Mouse (Mus musculus): Measurements from ENCODE around the gene B4galnt1. TPM values are rescaled to one million over a fixed set of nuclear protein-coding genes. Genes with fewer than 3 reads are reported as not detected.
"Not testable (repeated sequence)": the region's sequence is repeated elsewhere in the genome, so short reads cannot be mapped to it uniquely, and the experiment has no call there.

Gene B4galnt1
- polyA plus RNA-seq, 1 experiment from 2014 or later, result 39.2 TPM

DNA sequence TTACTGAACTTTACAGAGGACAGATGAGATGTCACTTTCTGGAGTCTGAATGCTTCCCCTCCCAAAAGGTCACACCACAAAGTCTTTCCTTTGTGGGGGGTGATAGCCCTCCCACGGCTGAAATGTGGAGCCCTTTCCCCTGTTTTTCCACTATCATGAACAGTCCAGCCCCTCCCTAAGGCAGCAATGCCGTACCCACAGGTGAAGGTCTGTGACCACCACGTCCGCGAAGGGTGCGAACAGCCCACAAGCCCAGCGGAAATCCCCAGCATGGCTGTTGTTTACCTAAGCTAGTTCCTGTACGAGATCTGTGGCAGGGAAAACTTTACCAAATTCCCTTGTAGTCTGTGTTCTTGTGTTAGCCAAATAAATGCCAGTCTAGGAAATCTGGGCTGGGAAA is 23.5 kb upstream of the B4galnt1 start:
- peak; percentile 46 for DNase-seq (ENCODE audit: low spot score)

DNA sequence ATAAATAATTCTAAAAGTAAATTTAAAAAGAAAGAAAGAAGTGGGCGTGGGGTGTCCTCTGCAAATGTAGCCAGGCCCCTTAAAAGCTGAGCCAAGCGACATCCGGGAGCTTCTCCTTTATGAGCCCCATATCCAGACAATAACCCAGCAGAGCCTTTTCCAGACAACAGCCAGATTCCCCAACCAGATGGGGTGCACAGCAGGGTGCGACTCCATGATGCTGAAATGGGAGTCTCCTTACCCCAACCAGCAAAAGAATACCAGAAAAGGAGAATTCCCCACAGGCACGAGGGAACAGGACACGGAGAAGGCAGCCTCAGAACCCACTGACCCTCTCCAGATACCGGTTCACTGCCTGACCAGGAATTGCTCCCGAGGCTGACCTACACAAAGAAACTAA is 21.8 kb upstream of the B4galnt1 start:
- DNase-seq (ENCODE audit: low spot score), result no peak

DNA sequence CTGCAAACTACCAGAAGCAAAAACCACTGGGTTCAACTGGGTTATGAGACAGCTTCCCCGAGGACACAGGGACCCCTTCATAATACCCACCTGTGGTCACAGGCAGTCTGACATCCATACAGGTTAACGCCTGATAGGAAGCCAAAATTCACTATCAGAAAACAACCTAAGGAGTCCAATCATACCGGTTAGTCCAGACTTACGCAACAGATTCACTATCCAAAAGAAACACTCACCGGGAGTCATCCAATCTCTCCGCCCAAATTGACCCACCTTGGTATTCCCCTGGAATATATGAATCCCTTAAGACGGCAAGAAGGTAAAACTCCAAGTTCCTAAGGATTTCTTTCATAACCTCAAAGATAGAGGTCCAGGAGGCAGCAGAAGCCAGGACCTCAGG is 20.5 kb upstream of the B4galnt1 start:
- DNase-seq (ENCODE audit: low spot score), result no peak

DNA sequence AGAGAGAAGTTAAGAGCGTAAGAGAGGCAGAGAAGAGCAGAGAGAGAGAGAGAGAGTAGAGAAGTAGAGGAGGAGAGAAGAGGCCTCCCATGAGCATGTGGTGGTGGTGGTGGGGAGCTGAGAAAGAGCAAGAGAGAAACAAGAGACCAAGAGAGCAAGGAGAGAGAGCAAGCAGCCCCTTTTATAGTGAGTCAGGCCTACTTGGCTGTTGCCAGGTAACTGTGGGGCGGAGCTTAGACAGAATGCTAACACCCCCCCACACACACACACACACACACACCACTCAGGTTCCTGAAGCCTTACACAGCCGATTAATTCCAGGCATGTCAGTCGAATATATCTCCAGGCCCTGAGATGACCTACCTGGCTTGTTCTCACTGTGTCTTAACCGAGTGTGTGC is 19.7 kb upstream of the B4galnt1 start:
- DNase-seq (ENCODE audit: low spot score), result no peak

DNA sequence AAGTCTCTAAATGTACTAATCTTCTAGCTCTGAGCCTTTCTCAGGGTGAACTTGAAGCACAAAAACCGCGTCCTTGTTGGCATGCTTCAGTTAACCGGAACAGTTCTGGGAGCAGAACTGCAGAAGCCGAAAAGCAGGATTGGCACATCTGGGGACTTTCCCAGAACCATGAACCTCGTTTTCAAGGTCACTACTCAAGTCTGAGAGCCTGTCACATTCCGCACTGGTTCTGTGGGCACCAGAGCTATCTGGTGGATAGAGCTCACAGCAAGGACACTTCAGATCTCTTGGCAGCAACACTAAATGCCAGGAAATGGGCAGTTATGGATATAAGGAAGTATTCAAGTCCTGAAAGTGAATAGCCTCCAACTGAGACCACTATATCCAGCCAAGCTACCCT is 17.9 kb upstream of the B4galnt1 start:
- no peak for DNase-seq (ENCODE audit: low spot score)

DNA sequence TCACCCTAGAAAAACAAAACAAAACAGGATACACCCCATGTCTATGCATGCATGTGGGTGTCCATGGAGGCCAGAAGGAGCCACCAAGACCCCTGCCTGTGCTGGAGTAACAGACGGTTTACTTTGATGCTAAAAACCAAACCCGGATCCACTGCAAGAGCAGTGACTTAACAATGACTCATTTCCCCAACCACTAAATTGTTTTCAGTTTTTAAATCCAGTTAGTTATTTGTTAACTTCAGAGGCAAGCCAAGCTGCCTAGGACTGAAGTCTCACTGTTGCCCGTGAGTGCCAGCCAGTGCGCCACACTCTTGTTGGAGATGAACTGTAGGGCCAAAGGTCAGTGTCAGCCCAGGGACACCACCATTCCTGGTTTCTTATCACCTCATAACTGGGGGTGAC is 14.6 kb upstream of the B4galnt1 start:
- DNase-seq (ENCODE audit: low spot score), result no peak

DNA sequence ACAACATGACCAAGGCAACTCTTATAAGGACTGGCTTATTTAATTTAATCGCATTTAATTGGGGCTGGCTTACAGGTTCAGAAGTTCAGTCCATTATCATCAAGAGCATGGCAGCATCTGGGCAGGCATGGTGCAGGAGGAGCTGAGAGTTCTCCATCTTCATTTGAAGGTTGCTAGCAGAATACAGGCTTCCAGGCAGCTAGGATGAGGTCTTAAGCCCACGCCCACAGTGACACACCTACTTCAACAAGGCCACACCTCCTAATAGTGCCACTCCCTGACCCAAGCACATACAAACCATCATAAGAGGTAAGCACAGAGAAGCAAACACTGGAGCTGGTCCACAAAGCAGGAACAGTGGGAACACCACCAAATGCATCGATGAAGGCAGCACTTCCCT is 13.8 kb upstream of the B4galnt1 start:
- not testable (repeated sequence) for DNase-seq (ENCODE audit: low spot score)

DNA sequence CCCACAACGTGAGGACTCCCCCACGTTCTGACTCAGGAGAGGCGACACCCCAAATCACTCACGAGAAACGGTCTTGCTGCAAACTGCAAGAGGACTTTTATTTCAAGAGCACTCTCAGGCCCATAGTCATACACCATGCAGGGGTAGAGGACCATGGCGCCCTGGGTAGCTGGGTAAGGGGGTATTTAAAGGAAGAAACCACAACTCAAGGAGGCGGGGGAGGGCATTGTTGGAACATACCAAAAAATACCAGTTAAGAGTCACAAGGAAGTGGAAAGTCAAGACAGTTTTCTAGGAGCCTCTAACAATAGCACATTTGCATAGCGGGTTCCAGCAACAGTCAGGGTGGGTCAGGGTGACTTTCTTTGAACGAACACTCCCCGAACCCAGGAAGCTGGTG is 12.5 kb upstream of the B4galnt1 start:
- DNase-seq (ENCODE audit: low spot score), result not testable (repeated sequence)

DNA sequence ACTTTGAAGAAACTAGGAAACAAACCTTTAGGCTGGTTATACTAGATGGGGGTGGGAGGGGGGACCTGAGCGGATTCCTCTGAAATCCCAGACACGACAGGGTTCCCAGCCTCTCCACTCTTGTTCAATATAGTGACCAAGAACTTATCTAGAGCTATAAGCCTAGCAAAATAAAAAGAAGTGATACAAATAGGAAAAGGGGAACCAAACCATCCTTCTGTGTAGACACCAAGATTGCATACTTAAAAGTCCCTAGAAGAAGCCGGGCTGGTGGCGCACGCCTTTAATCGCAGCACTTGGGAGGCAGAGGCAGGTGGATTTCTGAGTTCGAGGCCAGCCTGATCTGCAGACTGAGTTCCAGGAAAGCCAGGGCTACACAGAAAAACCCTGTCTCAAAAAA is 11.7 kb upstream of the B4galnt1 start:
- no peak for DNase-seq (ENCODE audit: low spot score)

DNA sequence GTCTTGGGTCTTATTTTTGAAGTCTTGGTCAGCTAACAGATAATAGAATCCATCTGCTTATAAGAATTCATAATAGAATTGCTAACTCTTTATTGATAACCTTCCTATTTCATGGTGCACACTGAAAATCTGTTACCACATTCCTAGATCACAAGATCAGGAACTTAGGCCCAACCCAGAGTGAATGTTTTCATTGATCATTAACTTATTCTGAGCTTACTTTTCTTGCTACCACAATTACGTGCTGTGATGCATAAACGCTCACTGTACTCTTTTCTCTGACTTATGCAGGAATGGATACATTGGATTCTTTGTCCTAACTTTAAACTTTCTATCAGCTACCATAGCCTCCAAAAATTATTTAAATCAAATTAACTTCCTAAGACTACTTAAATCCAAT is 10.8 kb upstream of the B4galnt1 start:
- DNase-seq (ENCODE audit: low spot score), result no peak

DNA sequence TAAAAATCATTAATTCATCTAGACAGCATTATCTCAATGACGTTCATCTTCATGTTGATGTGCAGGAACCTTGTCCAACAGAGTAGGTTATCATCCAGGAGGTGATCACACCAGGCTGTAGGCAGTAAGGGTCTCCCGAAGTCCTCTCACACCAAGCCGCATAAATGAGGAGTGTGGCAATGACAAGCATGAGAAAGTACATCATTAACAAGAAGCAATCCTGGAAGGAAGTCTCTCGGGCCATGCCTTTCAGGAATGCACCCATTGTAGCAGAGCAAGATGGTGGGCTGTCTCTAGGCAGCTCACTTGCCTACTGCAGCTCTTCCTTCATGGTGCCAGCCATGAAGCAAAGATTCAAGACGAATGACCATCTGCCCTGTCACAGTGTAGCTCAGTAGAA is 10.4 kb upstream of the B4galnt1 start:
- DNase-seq (ENCODE audit: low spot score), result no peak

DNA sequence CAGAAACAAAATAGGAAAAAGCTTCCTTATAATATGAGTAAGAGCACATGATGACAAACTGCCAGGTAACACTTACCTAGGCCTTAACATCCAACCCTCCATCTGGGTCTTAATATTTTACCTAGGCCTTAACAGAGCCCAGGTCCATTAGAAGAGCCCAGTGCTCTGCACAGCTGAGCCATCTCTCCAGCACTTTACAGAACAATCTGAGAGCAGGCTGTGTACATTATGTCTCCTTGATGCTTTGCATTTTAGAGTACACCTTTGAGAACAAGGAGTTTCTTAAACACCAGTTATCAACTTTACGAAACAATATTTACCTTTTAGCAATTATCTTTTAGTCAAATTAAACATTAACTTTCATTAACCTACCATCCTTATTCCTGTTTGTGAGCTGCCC is 8.9 kb upstream of the B4galnt1 start:
- no peak for DNase-seq (ENCODE audit: low spot score)

DNA sequence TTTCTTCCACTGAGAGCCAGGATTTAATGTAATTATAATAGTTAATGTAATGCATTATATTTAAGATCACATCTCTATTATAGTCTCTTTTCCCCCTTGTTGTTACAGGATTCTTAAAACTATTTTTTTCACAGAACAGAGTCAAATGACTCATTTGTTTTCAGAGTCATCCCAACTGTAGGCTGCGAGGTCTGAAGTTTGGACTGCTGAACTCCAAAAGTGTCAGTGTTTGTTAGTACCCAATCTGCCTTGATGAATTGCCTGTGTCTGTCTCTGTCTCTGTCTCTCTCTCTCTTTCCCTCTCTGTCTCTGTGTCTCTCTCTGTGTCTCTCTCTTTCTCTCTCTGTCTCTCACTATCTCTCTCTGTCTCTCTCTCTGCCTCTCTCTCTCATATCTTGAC is 8.5 kb upstream of the B4galnt1 start:
- no peak for DNase-seq (ENCODE audit: low spot score)

DNA sequence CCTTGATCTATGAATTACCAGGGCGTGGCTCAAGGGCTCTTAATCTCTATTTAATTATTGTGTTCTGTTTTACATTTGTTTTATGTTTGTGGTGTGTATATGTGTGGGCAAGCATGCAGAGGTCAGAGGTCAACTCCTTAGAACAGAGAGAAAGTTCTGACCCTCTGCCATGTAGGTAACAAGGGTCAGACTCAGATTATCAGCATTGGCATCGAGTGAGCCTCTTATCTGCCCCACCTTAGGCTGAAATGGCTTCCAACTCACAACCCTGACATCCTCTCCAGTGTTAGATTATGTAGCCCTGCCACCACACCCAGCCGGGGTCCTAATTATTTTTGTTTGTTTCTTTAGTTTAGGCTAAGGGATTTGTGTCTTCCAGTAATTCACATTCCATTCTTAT is 6.6 kb upstream of the B4galnt1 start:
- DNase-seq (ENCODE audit: low spot score), result no peak

DNA sequence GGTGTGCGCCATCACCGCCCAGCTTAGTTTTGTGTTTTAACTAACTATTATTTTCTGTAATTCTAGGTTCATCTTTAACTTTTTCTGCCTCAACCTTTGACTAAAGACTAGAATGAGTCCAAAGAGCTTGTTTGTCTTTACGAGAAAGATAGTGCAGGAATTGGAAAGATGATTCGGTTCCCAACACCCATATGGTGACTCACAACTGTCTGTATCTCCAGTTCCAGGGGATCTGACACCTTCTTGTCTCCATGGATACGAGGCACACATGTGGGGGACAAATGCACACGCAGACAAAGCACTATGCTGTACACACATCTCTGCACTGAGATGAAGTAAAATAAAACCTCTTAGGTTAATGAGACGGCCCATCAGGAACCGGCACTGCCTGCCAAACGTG is 4.9 kb upstream of the B4galnt1 start:
- DNase-seq (ENCODE audit: low spot score), result no peak

DNA sequence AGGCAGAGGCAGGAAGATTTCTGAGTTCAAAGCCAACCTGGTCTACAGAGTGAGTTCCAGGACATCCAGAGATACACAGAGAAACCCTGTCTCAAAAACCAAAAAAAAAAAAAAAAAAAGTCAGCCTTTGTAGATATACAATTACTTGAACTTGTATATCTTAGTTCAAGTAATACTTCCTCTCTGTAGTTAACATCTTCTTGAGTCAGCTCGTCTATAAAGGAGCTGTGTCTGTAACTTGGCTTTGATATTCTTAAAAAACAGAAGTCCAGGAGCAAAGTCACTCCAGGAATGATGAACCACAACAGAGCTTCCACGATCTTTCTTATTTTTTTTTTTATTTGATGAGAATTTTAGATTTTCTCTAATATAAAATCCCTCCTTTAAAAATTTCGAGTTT is 4.3 kb upstream of the B4galnt1 start:
- no peak for DNase-seq (ENCODE audit: low spot score)

DNA sequence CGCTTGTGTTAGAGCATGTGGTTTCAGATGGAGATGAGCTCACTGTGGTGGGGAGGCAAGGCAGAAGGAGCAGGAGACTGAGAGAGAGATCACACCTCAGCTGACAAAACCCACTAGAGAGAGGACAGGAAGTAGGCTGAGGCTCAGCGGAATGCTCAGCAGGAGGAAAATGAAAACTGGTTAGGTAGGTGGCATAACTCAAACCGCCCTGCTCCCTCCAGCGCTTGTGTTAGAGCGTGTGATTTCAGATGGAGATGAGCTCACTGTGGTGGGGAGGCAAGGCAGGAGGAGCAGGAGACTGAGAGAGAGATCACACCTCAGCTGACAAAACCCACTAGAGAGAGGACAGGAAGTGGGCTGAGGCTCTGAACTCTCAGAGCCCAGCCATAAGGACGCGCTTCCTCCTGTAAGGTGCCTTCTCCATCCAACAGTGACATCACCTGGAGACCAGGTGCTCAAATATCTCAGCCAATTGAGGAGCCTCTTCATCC is 2.2 kb upstream of the B4galnt1 start:
- DNase-seq (ENCODE audit: low spot score), result peak; percentile 89

DNA sequence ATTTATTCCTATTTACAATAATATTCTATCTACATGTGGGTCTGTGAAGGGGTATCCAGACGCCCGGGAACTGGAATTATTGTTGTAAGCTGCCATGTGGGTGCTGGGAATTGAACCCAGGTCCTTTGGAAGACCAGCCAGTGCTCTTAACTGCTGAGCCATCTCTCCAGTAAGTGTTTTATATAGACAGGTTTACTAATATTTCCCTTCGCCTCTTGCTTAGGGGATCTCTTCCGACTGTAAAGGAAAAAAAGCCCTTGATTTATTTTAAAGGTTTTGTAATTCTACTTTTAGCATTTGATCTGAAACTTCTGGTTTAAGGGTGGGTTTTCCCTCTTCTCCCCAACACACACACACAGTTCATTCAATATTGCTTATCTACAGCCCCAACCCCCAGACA is 835 bp upstream of the B4galnt1 start:
- DNase-seq (ENCODE audit: low spot score), result no peak

DNA sequence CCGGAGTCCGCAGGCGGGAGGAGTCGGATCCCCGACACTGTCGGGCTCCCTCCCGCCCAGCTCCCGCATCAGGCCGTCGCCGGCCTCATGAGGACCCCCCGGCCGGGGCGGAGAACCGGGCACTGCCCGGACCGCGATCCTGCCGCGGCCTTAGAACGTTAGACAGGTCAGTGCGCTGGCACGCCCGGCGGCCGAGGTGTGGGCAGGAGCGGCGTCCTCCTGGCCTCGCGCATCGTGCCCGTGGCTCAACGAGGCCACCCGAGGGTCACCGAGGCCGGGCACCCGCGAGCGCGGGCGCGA is 279 bp downstream of the B4galnt1 start:
- DNase-seq (ENCODE audit: low spot score), result no peak

DNA sequence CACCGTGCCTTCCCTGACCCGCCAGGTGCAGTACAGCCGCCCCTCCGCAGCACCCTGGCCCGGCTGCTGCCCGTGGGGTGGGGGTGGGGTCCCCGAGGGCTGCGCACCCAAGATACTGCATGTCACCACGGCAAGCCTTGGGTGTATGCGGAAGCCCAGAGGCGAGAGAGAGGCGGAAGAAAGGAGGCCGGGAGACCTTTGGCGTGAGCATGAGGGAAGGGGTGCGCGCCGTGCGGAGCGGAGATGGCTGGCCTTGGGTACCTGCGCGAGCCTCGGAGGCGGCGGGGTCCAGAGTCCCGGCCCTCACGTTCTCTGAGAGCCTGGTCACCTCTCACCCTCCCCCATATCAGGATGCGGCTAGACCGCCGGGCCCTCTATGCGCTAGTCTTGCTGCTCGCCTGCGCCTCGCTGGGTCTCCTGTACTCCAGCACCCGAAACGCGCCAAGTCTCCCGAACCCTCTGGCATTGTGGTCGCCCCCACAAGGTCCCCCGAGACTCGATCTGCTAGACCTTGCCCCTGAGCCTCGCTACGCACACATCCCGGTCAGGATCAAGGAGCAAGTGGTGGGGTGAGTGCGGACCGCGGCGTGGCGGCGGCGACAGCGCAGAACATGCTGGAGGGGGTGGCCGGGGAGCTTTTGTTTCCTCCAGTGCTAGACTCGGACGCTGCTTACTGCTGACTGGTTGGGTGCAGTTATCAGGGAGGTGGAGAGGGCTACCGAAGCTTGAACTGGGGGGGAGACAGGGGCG is 804 bp downstream of the B4galnt1 start:
- peak; percentile 79 for DNase-seq (ENCODE audit: low spot score)

DNA sequence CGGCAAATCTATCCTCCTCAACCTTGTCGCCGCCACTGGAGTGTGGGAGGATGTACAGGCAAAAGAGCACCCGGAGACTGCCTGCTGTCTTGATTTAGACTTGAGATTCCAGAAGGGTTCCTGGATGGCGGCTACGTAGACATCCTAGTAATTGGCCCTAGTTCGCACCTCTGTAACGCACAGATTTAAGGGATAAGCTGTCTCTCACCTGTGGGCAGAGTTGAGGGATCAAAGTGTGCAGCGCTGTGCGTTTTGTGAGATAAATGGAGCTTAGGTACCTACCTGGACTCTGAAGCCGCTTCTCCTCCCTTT is 1.3 kb downstream of the B4galnt1 start:
- peak; percentile 64 for DNase-seq (ENCODE audit: low spot score)

DNA sequence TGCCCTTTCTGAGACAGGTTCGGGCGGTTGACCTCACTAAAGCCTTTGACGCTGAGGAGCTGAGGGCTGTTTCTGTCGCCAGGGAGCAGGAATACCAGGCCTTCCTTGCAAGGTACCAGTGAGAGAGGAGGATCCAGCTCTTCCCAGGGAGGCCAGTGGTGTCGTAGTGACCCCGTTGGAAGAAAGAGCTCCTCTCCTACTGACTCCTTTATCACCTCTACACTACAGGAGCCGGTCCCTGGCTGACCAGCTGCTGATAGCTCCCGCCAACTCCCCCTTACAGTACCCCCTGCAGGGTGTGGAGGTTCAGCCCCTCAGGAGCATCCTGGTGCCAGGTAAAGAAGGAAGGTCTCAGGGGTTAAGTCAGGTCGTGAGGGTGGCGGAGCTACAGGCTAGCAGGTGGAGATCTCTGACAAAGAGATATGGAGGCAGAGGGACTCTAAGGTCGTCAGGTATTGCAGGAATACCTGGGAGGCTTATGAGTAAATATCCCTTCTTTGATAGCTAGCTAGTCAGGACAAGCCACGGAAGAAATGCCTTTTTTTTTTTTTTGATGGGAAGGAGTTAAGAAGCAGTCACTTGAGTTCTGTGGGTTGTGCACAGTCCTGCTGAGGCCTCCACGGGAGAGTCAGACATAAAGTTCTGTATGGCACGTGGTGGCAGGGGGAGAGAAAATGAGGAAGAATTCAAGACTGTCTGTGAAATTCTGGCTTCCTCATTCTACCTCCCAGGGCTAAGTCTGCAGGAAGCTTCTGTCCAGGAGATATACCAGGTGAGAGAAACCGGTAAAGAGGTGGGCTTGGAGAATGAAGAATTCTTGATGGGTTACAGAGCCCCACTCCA is 2.0 kb downstream of the B4galnt1 start:
- DNase-seq (ENCODE audit: low spot score), result no peak

DNA sequence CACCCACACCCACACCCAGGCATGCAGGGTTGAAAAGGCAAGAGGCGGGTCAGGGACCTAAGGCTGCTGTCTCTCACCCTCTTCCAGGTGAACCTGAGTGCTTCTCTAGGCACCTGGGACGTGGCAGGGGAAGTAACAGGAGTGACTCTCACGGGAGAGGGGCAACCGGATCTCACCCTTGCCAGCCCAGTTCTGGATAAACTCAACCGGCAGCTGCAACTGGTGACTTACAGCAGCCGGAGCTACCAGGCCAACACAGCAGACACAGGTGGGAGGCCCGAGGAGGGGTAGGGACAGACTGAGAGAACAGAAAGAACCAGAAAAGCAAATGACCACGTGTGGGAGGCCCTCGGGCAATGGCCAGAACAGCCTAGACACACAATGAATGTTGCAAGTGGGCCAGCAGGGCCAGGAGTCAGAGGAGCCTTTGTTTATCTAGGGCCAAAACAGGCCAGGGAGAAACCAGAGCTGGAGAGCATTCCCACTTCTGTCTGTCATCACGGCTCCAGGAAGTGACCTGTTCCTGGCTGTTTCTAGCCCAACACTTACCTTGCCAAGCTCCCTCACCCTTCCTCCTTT is 2.7 kb downstream of the B4galnt1 start:
- DNase-seq (ENCODE audit: low spot score), result no peak

All from thymus, postnatal 0 days (tissue).